Mouse (Mus musculus) intestine, embryonic 16.5 days (tissue): ENCODE data around the gene Depdc5. TPM values are rescaled to one million over a fixed set of nuclear protein-coding genes. Genes with fewer than 3 reads are reported as not detected.
A peak's percentile ranks its signal among the peaks of the same experiment; 100 is the strongest.

Experiments
- ATAC-seq: fragments of 200-750 bp; cut with Nextera tagmentation; 2 replicates; pipeline ENCODE4 v1.8.0; 2017; ENCODE audit warnings: moderate TSS enrichment, moderate library complexity
- H3K27ac ChIP-seq: fragments of 300-500 bp; sonication (generic); 2 replicates; pipeline ENCODE4 v1.5.1; 2014; ENCODE audit warnings: mild to moderate bottlenecking, low read length
- H3K27me3 ChIP-seq: fragments of 300-500 bp; sonication (generic); replicated peaks from 2 replicates; pipeline ENCODE4 v1.6.1; 2014; ENCODE audit warnings: low read length, control low read depth, mixed read lengths; ENCODE audit not compliant: control insufficient read depth, insufficient read depth
- H3K36me3 ChIP-seq: fragments of 300-500 bp; sonication (generic); 2 replicates; pipeline ENCODE4 v1.6.1; 2014; ENCODE audit warnings: low read length, control low read depth; ENCODE audit not compliant: control insufficient read depth, insufficient read depth
- H3K4me1 ChIP-seq: fragments of 300-500 bp; sonication (generic); 2 replicates; pipeline ENCODE4 v1.6.1; 2014; ENCODE audit warnings: low read length, control low read depth, mixed read lengths; ENCODE audit not compliant: control insufficient read depth, insufficient read depth
- H3K4me2 ChIP-seq: fragments of 300-500 bp; sonication (generic); 2 replicates; pipeline ENCODE4 v1.6.1; 2014; ENCODE audit warnings: low read depth, low read length, control low read depth
- H3K4me3 ChIP-seq: fragments of 300-500 bp; sonication (generic); 2 replicates; pipeline ENCODE4 v1.5.1; 2014; ENCODE audit warnings: mild to moderate bottlenecking, low read length
- H3K9ac ChIP-seq: fragments of 300-500 bp; sonication (generic); 2 replicates; pipeline ENCODE4 v1.6.1; 2014; ENCODE audit warnings: low read depth, low read length
- H3K9me3 ChIP-seq: fragments of 300-500 bp; sonication (generic); 2 replicates; pipeline ENCODE4 v1.6.1; 2016; ENCODE audit warnings: low read length, control low read depth; ENCODE audit not compliant: control insufficient read depth
- WGBS: fragments of 180-500 bp; shearing (Covaris S2); extraction: QIAGEN DNeasy Blood & Tissue Kit; methylation state at CpG from one replicate; pipeline ENCODE4 v1.1.7; 2014; 5-methylcytosine and 5-hydroxymethylcytosine counted together
- polyA plus RNA-seq: library from polyadenylated mRNA; unstranded; fragments of >200 nt; fragmentation: Nextera tagmentation; extraction: Ambion mirVana; gene quantifications from 2 replicates; pipeline ENCODE4 v1.2.1, GENCODE M21; 2015

Depdc5 gene
- polyA plus RNA-seq, 1 experiment from 2014 or later, result 14.6 TPM

- no peak overlapping the region for H3K9ac ChIP-seq
- H3K4me2 ChIP-seq, result no peak overlapping the region
- H3K4me3 ChIP-seq, result no peak overlapping the region
- no peaks in the 10 kb centered on the region for H3K27me3 ChIP-seq
- H3K4me1 ChIP-seq, result no peaks in the 10 kb centered on the region
- WGBS, result 78% methylated on average over 1 of the region's 1 CpGs
- H3K27ac ChIP-seq, result no peak overlapping the region
- peaks cover 7% of the 10 kb centered on the region; the same call in 1 of the 2 replicates for H3K36me3 ChIP-seq
- ATAC-seq, result no peak
- H3K9me3 ChIP-seq, result no peaks in the 10 kb centered on the region
Measured at GRCm38 (mm10) chr5:32987873-32988272, 124.4 kb downstream of the Depdc5 start.

GRCm38 (mm10) chr5:32989959-32990640 lies 126.6 kb downstream of the Depdc5 start:
- Histone ChIP-seq H3K9ac (no peak overlapping the region), H3K4me1 (0 out of 2 replicates have a peak, but pooled peaks cover 3% of the 10 kb centered on the region), H3K4me2 (no peak overlapping the region), H3K36me3 (no peaks in the 10 kb centered on the region), H3K27ac (no peak overlapping the region), H3K9me3 (no peaks in the 10 kb centered on the region), H3K27me3 (no peaks in the 10 kb centered on the region), H3K4me3 (no peak overlapping the region)
- 76% methylated on average over 13 of the region's 13 CpGs for WGBS
- ATAC-seq, result peak; percentile 61

GRCm38 (mm10) chr5:32991152-32991551 lies 127.7 kb downstream of the Depdc5 start:
- Histone ChIP-seq H3K9me3 (no peaks in the 10 kb centered on the region), H3K4me1 (0 out of 2 replicates have a peak, but pooled peaks cover 3% of the 10 kb centered on the region), H3K9ac (no peak overlapping the region), H3K27ac (no peak overlapping the region), H3K36me3 (no peaks in the 10 kb centered on the region), H3K27me3 (no peaks in the 10 kb centered on the region), H3K4me3 (no peak overlapping the region), H3K4me2 (no peak overlapping the region)
- no peak for ATAC-seq
- WGBS, result 76% methylated on average over 8 of the region's 8 CpGs

GRCm38 (mm10) chr5:32994471-32994870 lies 131.0 kb downstream of the Depdc5 start:
- no peaks in the 10 kb centered on the region for H3K27me3 ChIP-seq
- 47% methylated on average over 2 of the region's 2 CpGs for WGBS
- H3K9ac ChIP-seq, result no peak overlapping the region
- no peak for ATAC-seq
- no peak overlapping the region for H3K4me3 ChIP-seq
- H3K4me2 ChIP-seq, result no peak overlapping the region
- no peaks in the 10 kb centered on the region for H3K9me3 ChIP-seq
- H3K4me1 ChIP-seq, result 0 out of 2 replicates have a peak, but pooled peaks cover 3% of the 10 kb centered on the region
- H3K27ac ChIP-seq, result no peak overlapping the region
- no peaks in the 10 kb centered on the region for H3K36me3 ChIP-seq

GRCm38 (mm10) chr5:32995756-32996155 lies 132.3 kb downstream of the Depdc5 start:
- H3K36me3 ChIP-seq, result no peaks in the 10 kb centered on the region
- H3K27ac ChIP-seq, result no peak overlapping the region
- H3K4me1 ChIP-seq, result 0 out of 2 replicates have a peak, but pooled peaks cover 3% of the 10 kb centered on the region
- H3K4me3 ChIP-seq, result no peak overlapping the region
- no peak for ATAC-seq
- no peaks in the 10 kb centered on the region for H3K9me3 ChIP-seq
- H3K9ac ChIP-seq, result no peak overlapping the region
- no peaks in the 10 kb centered on the region for H3K27me3 ChIP-seq
- no peak overlapping the region for H3K4me2 ChIP-seq
- 70% methylated on average over 4 of the region's 4 CpGs for WGBS

GRCm38 (mm10) chr5:32996560-32996959 lies 133.1 kb downstream of the Depdc5 start:
- H3K27me3 ChIP-seq, result no peaks in the 10 kb centered on the region
- no peak overlapping the region for H3K9ac ChIP-seq
- H3K27ac ChIP-seq, result no peak overlapping the region
- ATAC-seq, result no peak
- 76% methylated on average over 1 of the region's 1 CpGs for WGBS
- no peak overlapping the region for H3K4me2 ChIP-seq
- no peaks in the 10 kb centered on the region for H3K36me3 ChIP-seq
- H3K4me3 ChIP-seq, result no peak overlapping the region
- no peaks in the 10 kb centered on the region for H3K9me3 ChIP-seq
- 0 out of 2 replicates have a peak, but pooled peaks cover 3% of the 10 kb centered on the region for H3K4me1 ChIP-seq

GRCm38 (mm10) chr5:32997686-32998085 lies 134.2 kb downstream of the Depdc5 start:
- H3K4me3 ChIP-seq, result no peak overlapping the region
- no peaks in the 10 kb centered on the region for H3K36me3 ChIP-seq
- no peaks in the 10 kb centered on the region for H3K27me3 ChIP-seq
- WGBS, result 51% methylated on average over 4 of the region's 4 CpGs
- no peak for ATAC-seq
- 0 out of 2 replicates have a peak, but pooled peaks cover 3% of the 10 kb centered on the region for H3K4me1 ChIP-seq
- H3K27ac ChIP-seq, result no peak overlapping the region
- H3K9ac ChIP-seq, result no peak overlapping the region
- no peak overlapping the region for H3K4me2 ChIP-seq
- no peaks in the 10 kb centered on the region for H3K9me3 ChIP-seq

GRCm38 (mm10) chr5:32998783-32999182 lies 135.3 kb downstream of the Depdc5 start:
- Histone ChIP-seq H3K4me1 (0 out of 2 replicates have a peak, but pooled peaks cover 3% of the 10 kb centered on the region), H3K4me3 (no peak overlapping the region), H3K9ac (no peak overlapping the region), H3K27me3 (no peaks in the 10 kb centered on the region), H3K27ac (no peak overlapping the region), H3K36me3 (no peaks in the 10 kb centered on the region), H3K9me3 (no peaks in the 10 kb centered on the region), H3K4me2 (no peak overlapping the region)
- WGBS, result 75% methylated on average over 4 of the region's 4 CpGs
- ATAC-seq, result no peak

GRCm38 (mm10) chr5:33001111-33001510 lies 137.6 kb downstream of the Depdc5 start:
- H3K9me3 ChIP-seq, result no peaks in the 10 kb centered on the region
- H3K36me3 ChIP-seq, result no peaks in the 10 kb centered on the region
- no peaks in the 10 kb centered on the region for H3K4me1 ChIP-seq
- H3K27ac ChIP-seq, result no peak overlapping the region
- no peak overlapping the region for H3K4me2 ChIP-seq
- ATAC-seq, result no peak
- H3K4me3 ChIP-seq, result no peak overlapping the region
- WGBS, result 81% methylated on average over 5 of the region's 5 CpGs
- H3K27me3 ChIP-seq, result no peaks in the 10 kb centered on the region
- no peak overlapping the region for H3K9ac ChIP-seq

- H3K9me3 ChIP-seq, result no peaks in the 10 kb centered on the region
- H3K4me3 ChIP-seq, result no peak overlapping the region
- H3K27me3 ChIP-seq, result no peaks in the 10 kb centered on the region
- no peak overlapping the region for H3K9ac ChIP-seq
- H3K4me1 ChIP-seq, result no peaks in the 10 kb centered on the region
- no peak overlapping the region for H3K4me2 ChIP-seq
- H3K36me3 ChIP-seq, result no peaks in the 10 kb centered on the region
- WGBS, result 84% methylated on average over 5 of the region's 5 CpGs
- H3K27ac ChIP-seq, result no peak overlapping the region
- no peak for ATAC-seq
Measured at GRCm38 (mm10) chr5:33002781-33003180, 139.3 kb downstream of the Depdc5 start.
